Mouse (Mus musculus): Measurements from ENCODE around the gene Ermard. TPM values are rescaled to one million over a fixed set of nuclear protein-coding genes. Genes with fewer than 3 reads are reported as not detected.

Gene Ermard
- polyA plus RNA-seq, 1 experiment from 2014 or later: 85.1 TPM

GRCm38 (mm10) chr17:15130288-15130656 is 89.3 kb downstream of the Ermard start:
- no peak overlapping the region for H3K27ac ChIP-seq (ENCODE audit: low read length)
- H3K4me3 ChIP-seq (ENCODE audit: low read length): no peak overlapping the region
- no peaks in the 10 kb centered on the region for H3K36me3 ChIP-seq (ENCODE audit: control insufficient read depth, insufficient read depth, low read length)
- H3K27me3 ChIP-seq (ENCODE audit: control insufficient read depth, insufficient read depth, low read depth, low read length): no peaks in the 10 kb centered on the region
- no peak overlapping the region for H3K4me2 ChIP-seq (ENCODE audit: low read depth, low read length)
- no peaks in the 10 kb centered on the region for H3K9me3 ChIP-seq (ENCODE audit: control insufficient read depth, low read length)
- no peak for ATAC-seq (ENCODE audit: low read depth)
- H3K4me1 ChIP-seq (replicated peaks; ENCODE audit: control insufficient read depth, insufficient read depth, low read length): no peaks in the 10 kb centered on the region
- WGBS: 80% methylated on average over 3 of the region's 3 CpGs
- H3K9ac ChIP-seq (ENCODE audit: low read length): no peak overlapping the region

GRCm38 (mm10) chr17:15134905-15135669 is 94.1 kb downstream of the Ermard start:
- Histone ChIP-seq H3K9me3 (ENCODE audit: control insufficient read depth, low read length) (no peaks in the 10 kb centered on the region), H3K4me3 (ENCODE audit: low read length) (no peak overlapping the region), H3K27me3 (ENCODE audit: control insufficient read depth, insufficient read depth, low read depth, low read length) (no peaks in the 10 kb centered on the region), H3K9ac (ENCODE audit: low read length) (no peak overlapping the region), H3K36me3 (ENCODE audit: control insufficient read depth, insufficient read depth, low read length) (no peaks in the 10 kb centered on the region), H3K4me2 (ENCODE audit: low read depth, low read length) (no peak overlapping the region), H3K4me1 (replicated peaks; ENCODE audit: control insufficient read depth, insufficient read depth, low read length) (no peaks in the 10 kb centered on the region), H3K27ac (ENCODE audit: low read length) (no peak overlapping the region)
- 65% methylated on average over 12 of the region's 12 CpGs for WGBS
- no peak for ATAC-seq (ENCODE audit: low read depth)

GRCm38 (mm10) chr17:15137443-15137842 is 96.4 kb downstream of the Ermard start:
- H3K9me3 ChIP-seq (ENCODE audit: control insufficient read depth, low read length): no peaks in the 10 kb centered on the region
- no peak overlapping the region for H3K27ac ChIP-seq (ENCODE audit: low read length)
- 48% methylated on average over 5 of the region's 5 CpGs for WGBS
- no peak overlapping the region for H3K9ac ChIP-seq (ENCODE audit: low read length)
- no peaks in the 10 kb centered on the region for H3K36me3 ChIP-seq (ENCODE audit: control insufficient read depth, insufficient read depth, low read length)
- no peak overlapping the region for H3K4me3 ChIP-seq (ENCODE audit: low read length)
- H3K4me2 ChIP-seq (ENCODE audit: low read depth, low read length): no peak overlapping the region
- no peaks in the 10 kb centered on the region for H3K27me3 ChIP-seq (ENCODE audit: control insufficient read depth, insufficient read depth, low read depth, low read length)
- peak; percentile 83 for ATAC-seq (ENCODE audit: low read depth)
- H3K4me1 ChIP-seq (replicated peaks; ENCODE audit: control insufficient read depth, insufficient read depth, low read length): no peaks in the 10 kb centered on the region

Other genes with a start within 250 kb of the Ermard start
- gene Wdr27, start 98.0 kb upstream of the Ermard start, polyA plus RNA-seq (2015; fragmentation: Nextera tagmentation; extraction: Ambion mirVana): 11.1 and 13.1 TPM in 2 replicates
- gene 1600012H06Rik, start 98.0 kb upstream of the Ermard start, polyA plus RNA-seq (2015; fragmentation: Nextera tagmentation; extraction: Ambion mirVana): 41.7 and 43.5 TPM in 2 replicates
- 36.1 and 36.6 TPM in 2 replicates for gene Phf10, start 79.9 kb upstream of the Ermard start, polyA plus RNA-seq (2015; fragmentation: Nextera tagmentation; extraction: Ambion mirVana)
- 8.3 and 8.7 TPM in 2 replicates for gene 9030025P20Rik, start 62.7 kb upstream of the Ermard start, polyA plus RNA-seq (2015; fragmentation: Nextera tagmentation; extraction: Ambion mirVana)
- gene Gm3417, start 62.4 kb upstream of the Ermard start, polyA plus RNA-seq (2015; fragmentation: Nextera tagmentation; extraction: Ambion mirVana): 1.6 and 1.8 TPM in 2 replicates
- 8.4 and 9.7 TPM in 2 replicates for gene Gm3435, start 31.0 kb upstream of the Ermard start, polyA plus RNA-seq (2015; fragmentation: Nextera tagmentation; extraction: Ambion mirVana)
- 0.65 and 0.95 TPM in 2 replicates for gene Tcte3, start 280 bp downstream of the Ermard start, polyA plus RNA-seq (2015; fragmentation: Nextera tagmentation; extraction: Ambion mirVana)
- 2.7 and 3.1 TPM in 2 replicates for gene Gm3448, start 329 bp downstream of the Ermard start, polyA plus RNA-seq (2015; fragmentation: Nextera tagmentation; extraction: Ambion mirVana)